Mouse (Mus musculus): ENCODE measurements at regions not wholly inside any gene's neighbourhood (a gene's known extent, or its start where the extent isn't known, plus 50 kb on each side); places are given as distances from the start of the nearest gene placed in this dataset.

- Histone ChIP-seq H3K36me3 (ENCODE audit: control insufficient read depth, insufficient read depth, low read length, poor library complexity, severe bottlenecking) (no peaks in the 10 kb centered on the region), H3K27me3 (ENCODE audit: control insufficient read depth, insufficient read depth, low read length, poor library complexity, severe bottlenecking) (no peaks in the 10 kb centered on the region)
- DNase-seq (ENCODE audit: low read depth, low spot score) = peak; percentile 94
These were observed 52.3 kb upstream of the Igfbp7 start for GRCm38 (mm10) chr5:77459896-77460717.

All from splenic B cell, adult 2 months (primary cell).